Mouse (Mus musculus): Measurements from ENCODE around the gene H13. TPM values are rescaled to one million over a fixed set of nuclear protein-coding genes. Genes with fewer than 3 reads are reported as not detected.
A peak's percentile ranks its signal among the peaks of the same experiment; 100 is the strongest.

The H13 gene
- polyA plus RNA-seq, 1 experiment from 2014 or later, result 88.6 TPM

DNA sequence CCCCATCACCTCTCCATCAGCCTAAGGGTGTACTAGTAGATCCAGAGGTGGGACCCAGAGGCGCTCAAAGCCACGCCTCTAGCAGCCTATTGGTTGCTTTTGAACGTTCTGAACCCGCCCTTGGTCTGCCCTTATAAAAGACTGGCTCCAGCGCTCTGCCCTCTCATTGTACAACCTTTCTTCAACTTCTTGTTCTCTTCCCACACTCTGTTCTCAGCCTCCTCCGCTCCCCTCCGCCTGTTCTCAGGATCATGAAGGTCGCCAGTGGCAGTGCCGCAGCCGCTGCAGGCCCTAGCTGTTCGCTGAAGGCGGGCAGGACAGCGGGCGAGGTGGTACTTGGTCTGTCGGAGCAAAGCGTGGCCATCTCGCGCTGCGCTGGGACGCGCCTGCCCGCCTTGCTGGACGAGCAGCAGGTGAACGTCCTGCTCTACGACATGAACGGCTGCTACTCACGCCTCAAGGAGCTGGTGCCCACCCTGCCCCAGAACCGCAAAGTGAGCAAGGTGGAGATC is 66.9 kb downstream of the H13 start, which contains the start of gene Id1:
Gene Id1, plus strand, starts transcription at position 162 of the 512 bp plus-strand sequence.
- H3K4me2 ChIP-seq, result peak within 1 kb of the TSS; percentile 95
- H3K4me3 ChIP-seq (ENCODE audit: low read depth, low read length), result peak within 1 kb of the TSS; percentile 78
- no peaks in the 10 kb centered on the region for H3K9me3 ChIP-seq (ENCODE audit: control insufficient read depth, low read length)
- peak; percentile 76 for ATAC-seq (replicated peaks; ENCODE audit: low FRiP score)
- H3K9ac ChIP-seq (ENCODE audit: low read depth, low read length), result peak within 1 kb of the TSS; percentile 87
- peaks cover 55% of the 10 kb centered on the region for H3K4me1 ChIP-seq (replicated peaks; ENCODE audit: control insufficient read depth, insufficient read depth, low read length)
- DNase-seq (ENCODE audit: low spot score), result peak; percentile 94
- H3K36me3 ChIP-seq (ENCODE audit: control insufficient read depth, insufficient read depth, low read length), result no peaks in the 10 kb centered on the region
- WGBS, result under 1% methylated on average over 28 of the region's 28 CpGs
- H3K27ac ChIP-seq (ENCODE audit: low read depth, low read length), result peak within 1 kb of the TSS; percentile 93
- no peaks in the 10 kb centered on the region for H3K27me3 ChIP-seq (replicated peaks; ENCODE audit: control insufficient read depth, insufficient read depth, low read length)

DNA sequence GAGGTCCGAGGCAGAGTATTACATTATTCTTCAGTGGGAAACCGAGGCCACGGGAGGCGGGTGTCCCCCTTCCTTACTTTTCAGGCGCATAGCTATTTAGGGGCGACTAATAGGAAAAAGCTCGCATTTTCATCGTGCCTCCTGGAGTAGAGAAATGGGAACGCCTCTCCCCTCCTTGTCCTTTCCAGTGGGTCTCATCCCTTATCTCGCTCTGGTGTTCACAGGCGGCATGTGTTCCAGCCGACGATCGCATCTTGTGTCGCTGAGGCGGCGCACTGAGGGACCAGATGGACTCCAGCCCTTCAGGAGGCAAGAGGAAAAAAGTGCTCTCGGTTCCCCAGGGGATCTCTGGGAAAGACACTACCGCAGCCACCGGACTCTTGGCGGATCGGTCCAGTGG is 67.5 kb downstream of the H13 start:
- Histone ChIP-seq H3K36me3 (ENCODE audit: control insufficient read depth, insufficient read depth, low read length) (no peaks in the 10 kb centered on the region), H3K4me2 (peak overlapping the region; percentile 95), H3K27ac (ENCODE audit: low read depth, low read length) (peak overlapping the region; percentile 93), H3K9ac (ENCODE audit: low read depth, low read length) (peak overlapping the region; percentile 87), H3K9me3 (ENCODE audit: control insufficient read depth, low read length) (no peaks in the 10 kb centered on the region), H3K4me1 (replicated peaks; ENCODE audit: control insufficient read depth, insufficient read depth, low read length) (peaks cover 61% of the 10 kb centered on the region), H3K4me3 (ENCODE audit: low read depth, low read length) (peak overlapping the region; percentile 78), H3K27me3 (replicated peaks; ENCODE audit: control insufficient read depth, insufficient read depth, low read length) (no peaks in the 10 kb centered on the region)
- DNase-seq (ENCODE audit: low spot score) (peak; percentile 73), ATAC-seq (replicated peaks; ENCODE audit: low FRiP score) (no peak)
- WGBS, result under 1% methylated on average over 22 of the region's 22 CpGs

DNA sequence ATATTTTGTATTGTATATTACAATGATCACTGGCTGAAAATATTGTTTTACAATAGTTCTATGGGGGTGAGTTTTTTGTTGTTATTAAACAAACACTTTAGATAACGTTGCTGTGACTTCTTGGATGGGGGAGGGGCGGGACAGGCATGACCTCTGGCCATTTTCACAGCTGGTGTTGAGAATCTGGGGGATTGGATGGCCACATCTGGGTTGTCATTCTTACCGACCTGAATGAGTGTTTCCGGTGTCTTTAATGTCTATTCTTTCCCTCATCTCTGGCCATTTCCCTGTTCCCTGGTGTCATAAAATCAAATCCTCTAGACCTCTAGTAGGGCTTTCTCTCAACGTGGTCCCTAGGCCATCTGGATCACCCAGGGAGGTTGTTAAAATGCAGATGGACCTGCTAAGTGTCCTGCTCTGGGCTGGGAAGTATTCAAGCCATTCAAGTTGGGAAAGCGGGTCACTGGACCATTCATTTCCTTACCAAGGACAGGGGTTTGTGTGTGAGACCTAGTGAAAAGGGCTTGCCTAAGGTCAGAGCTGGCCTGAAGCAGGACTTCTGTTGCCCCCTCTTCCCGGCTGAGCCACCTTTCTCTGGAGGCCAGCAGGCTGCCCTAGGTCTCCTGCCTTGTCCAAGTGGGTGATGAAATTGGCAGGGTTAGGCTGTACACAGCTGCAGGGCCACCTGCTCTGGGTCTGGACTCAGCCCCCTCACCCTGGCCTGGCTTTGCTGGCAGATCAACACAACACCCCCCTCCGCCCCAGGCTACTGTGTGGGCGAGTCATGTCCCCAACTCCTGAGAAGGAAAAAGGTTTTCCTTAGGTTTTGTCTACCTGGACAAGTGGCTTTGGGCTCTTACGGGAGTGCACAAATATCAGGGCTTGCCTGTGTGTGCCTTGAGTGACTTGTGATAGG is 68.3 kb downstream of the H13 start:
- ATAC-seq (replicated peaks; ENCODE audit: low FRiP score) (no peak), DNase-seq (ENCODE audit: low spot score) (no peak)
- Histone ChIP-seq H3K27ac (ENCODE audit: low read depth, low read length) (peak overlapping the region; percentile 93), H3K4me1 (replicated peaks; ENCODE audit: control insufficient read depth, insufficient read depth, low read length) (peaks cover 68% of the 10 kb centered on the region), H3K4me2 (peak overlapping the region; percentile 95), H3K27me3 (replicated peaks; ENCODE audit: control insufficient read depth, insufficient read depth, low read length) (no peaks in the 10 kb centered on the region), H3K36me3 (ENCODE audit: control insufficient read depth, insufficient read depth, low read length) (no peaks in the 10 kb centered on the region), H3K4me3 (ENCODE audit: low read depth, low read length) (peak overlapping the region; percentile 78), H3K9ac (ENCODE audit: low read depth, low read length) (peak overlapping the region; percentile 87), H3K9me3 (ENCODE audit: control insufficient read depth, low read length) (no peaks in the 10 kb centered on the region)
- 12% methylated on average over 10 of the region's 10 CpGs for WGBS

DNA sequence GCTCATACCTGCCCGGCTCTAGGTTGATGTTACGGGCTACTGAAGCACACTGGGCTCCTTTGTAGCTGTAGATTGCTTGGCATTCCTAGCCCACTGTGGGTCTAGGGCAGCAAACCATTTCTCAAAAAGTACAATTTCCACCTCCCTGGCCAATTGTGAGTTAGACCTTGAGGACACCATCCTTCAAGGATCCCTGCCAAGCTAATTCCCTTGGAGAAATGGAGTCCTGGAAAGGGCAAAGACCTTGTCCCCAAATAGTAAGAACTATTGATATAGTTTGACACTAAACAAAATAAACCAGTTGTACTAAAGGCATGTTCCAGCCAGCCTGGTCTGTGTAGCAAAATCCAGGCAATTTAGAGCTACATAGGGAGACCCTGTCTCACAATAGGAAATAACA is 69.1 kb downstream of the H13 start:
- Histone ChIP-seq H3K9me3 (ENCODE audit: control insufficient read depth, low read length) (no peaks in the 10 kb centered on the region), H3K4me2 (peak overlapping the region; percentile 95), H3K27ac (ENCODE audit: low read depth, low read length) (peak overlapping the region; percentile 93), H3K9ac (ENCODE audit: low read depth, low read length) (peak overlapping the region; percentile 87), H3K27me3 (replicated peaks; ENCODE audit: control insufficient read depth, insufficient read depth, low read length) (no peaks in the 10 kb centered on the region), H3K36me3 (ENCODE audit: control insufficient read depth, insufficient read depth, low read length) (no peaks in the 10 kb centered on the region), H3K4me3 (ENCODE audit: low read depth, low read length) (peak overlapping the region; percentile 78), H3K4me1 (replicated peaks; ENCODE audit: control insufficient read depth, insufficient read depth, low read length) (peaks cover 69% of the 10 kb centered on the region)
- ATAC-seq (replicated peaks; ENCODE audit: low FRiP score) (no peak), DNase-seq (ENCODE audit: low spot score) (no peak)
- 48% methylated on average over 2 of the region's 2 CpGs for WGBS

DNA sequence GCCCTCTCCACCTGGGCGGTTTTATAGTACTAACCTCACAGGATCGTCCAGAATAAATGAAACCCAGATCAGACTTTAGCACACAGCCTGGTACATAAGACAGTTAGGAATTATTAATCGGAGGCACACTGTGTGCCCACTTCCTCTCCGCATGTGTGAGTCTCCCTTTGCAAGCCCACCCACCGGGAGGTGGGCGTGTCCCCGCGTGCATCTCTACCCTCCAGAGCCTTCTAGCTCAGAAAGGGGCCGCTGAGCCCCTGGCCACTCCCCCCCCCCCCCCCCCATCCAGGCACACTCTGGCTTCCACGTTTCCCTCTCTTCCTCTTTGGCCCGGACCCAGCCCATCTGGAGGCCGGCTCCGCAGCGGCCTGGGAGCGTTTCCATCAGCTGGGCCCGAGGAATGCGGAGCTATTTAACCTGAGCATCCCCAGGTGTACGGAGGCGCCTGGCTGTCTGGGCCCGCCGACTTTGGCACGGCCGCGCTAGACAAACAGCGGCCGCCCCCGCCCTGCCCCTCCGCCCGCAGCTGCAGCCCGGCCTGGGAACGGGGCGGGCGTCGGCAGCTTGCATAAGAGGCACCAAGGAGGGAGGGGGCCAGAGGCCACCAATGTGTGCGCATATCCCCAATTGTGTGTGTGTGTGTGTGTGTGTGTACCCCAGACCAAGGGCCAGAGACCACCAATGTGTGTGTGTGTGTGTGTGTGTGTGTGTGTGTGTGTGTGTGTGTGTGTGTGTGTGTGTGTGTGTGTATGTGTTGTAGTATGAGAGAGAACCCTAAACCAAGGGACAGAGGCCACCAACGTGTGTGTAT is 70.0 kb downstream of the H13 start:
- peak overlapping the region; percentile 71 for H3K9ac ChIP-seq (ENCODE audit: low read depth, low read length)
- H3K4me2 ChIP-seq, result peak overlapping the region; percentile 95
- WGBS, result 2% methylated on average over 32 of the region's 36 CpGs
- no peaks in the 10 kb centered on the region for H3K9me3 ChIP-seq (ENCODE audit: control insufficient read depth, low read length)
- DNase-seq (ENCODE audit: low spot score) (peak; percentile 81), ATAC-seq (replicated peaks; ENCODE audit: low FRiP score) (peak; percentile 58)
- H3K36me3 ChIP-seq (ENCODE audit: control insufficient read depth, insufficient read depth, low read length), result no peaks in the 10 kb centered on the region
- H3K4me3 ChIP-seq (ENCODE audit: low read depth, low read length), result peak overlapping the region; percentile 78
- H3K27me3 ChIP-seq (replicated peaks; ENCODE audit: control insufficient read depth, insufficient read depth, low read length), result no peaks in the 10 kb centered on the region
- peak overlapping the region; percentile 93 for H3K27ac ChIP-seq (ENCODE audit: low read depth, low read length)
- H3K4me1 ChIP-seq (replicated peaks; ENCODE audit: control insufficient read depth, insufficient read depth, low read length), result peaks cover 66% of the 10 kb centered on the region

DNA sequence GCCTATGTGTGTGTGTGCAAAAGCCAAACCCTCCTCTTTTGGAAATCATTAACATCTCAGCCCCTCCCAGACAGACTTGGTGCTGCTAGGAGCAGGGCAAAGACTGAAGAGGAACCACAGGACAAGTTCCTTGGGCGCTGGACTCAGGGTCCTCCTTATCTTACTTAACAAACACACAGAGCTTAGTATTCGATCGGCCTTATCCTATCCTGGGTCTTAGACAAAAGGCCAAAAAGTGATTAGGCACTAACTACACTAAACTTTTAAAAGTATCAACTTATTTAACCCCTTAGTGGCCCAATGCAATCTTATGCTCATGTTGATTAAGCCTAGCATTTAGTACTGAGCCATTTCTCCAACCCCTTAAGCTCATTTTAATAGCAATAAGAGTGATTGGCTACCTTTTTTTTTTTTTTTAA is 70.6 kb downstream of the H13 start:
- Histone ChIP-seq H3K9me3 (ENCODE audit: control insufficient read depth, low read length) (no peaks in the 10 kb centered on the region), H3K4me2 (peak overlapping the region; percentile 95), H3K9ac (ENCODE audit: low read depth, low read length) (peak overlapping the region; percentile 71), H3K36me3 (ENCODE audit: control insufficient read depth, insufficient read depth, low read length) (no peaks in the 10 kb centered on the region), H3K4me3 (ENCODE audit: low read depth, low read length) (peak overlapping the region; percentile 78), H3K4me1 (replicated peaks; ENCODE audit: control insufficient read depth, insufficient read depth, low read length) (peaks cover 61% of the 10 kb centered on the region), H3K27ac (ENCODE audit: low read depth, low read length) (peak overlapping the region; percentile 93), H3K27me3 (replicated peaks; ENCODE audit: control insufficient read depth, insufficient read depth, low read length) (no peaks in the 10 kb centered on the region)
- ATAC-seq (replicated peaks; ENCODE audit: low FRiP score), result peak; percentile 60
- WGBS, result 5% methylated on average over 3 of the region's 3 CpGs
- DNase-seq (ENCODE audit: low spot score), result peak; percentile 57

DNA sequence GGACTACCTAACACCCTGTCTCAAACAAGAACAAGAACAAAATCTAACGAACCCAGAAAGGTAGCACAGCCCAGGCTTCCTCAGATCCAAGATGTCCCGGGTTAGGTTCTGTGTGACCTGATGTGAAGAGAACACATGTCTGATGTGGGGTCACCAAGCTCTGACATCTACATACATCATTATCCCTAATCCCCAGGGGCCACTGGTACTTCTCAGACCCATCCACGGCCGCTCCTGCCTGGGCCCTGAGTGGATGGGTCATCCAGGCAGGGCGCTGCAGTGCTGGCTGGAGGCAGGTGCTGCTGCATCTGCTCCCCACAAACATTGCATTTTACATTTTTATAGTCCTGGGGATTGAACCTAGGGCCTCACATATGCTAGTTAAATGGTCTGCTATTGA is 71.2 kb downstream of the H13 start:
- no peak overlapping the region for H3K4me3 ChIP-seq (ENCODE audit: low read depth, low read length)
- 59% methylated on average over 5 of the region's 5 CpGs for WGBS
- H3K27ac ChIP-seq (ENCODE audit: low read depth, low read length), result peak overlapping the region; percentile 93
- peaks cover 56% of the 10 kb centered on the region for H3K4me1 ChIP-seq (replicated peaks; ENCODE audit: control insufficient read depth, insufficient read depth, low read length)
- ATAC-seq (replicated peaks; ENCODE audit: low FRiP score) (no peak), DNase-seq (ENCODE audit: low spot score) (no peak)
- no peaks in the 10 kb centered on the region for H3K9me3 ChIP-seq (ENCODE audit: control insufficient read depth, low read length)
- H3K9ac ChIP-seq (ENCODE audit: low read depth, low read length), result no peak overlapping the region
- H3K27me3 ChIP-seq (replicated peaks; ENCODE audit: control insufficient read depth, insufficient read depth, low read length), result no peaks in the 10 kb centered on the region
- H3K4me2 ChIP-seq, result peak overlapping the region; percentile 95
- no peaks in the 10 kb centered on the region for H3K36me3 ChIP-seq (ENCODE audit: control insufficient read depth, insufficient read depth, low read length)

DNA sequence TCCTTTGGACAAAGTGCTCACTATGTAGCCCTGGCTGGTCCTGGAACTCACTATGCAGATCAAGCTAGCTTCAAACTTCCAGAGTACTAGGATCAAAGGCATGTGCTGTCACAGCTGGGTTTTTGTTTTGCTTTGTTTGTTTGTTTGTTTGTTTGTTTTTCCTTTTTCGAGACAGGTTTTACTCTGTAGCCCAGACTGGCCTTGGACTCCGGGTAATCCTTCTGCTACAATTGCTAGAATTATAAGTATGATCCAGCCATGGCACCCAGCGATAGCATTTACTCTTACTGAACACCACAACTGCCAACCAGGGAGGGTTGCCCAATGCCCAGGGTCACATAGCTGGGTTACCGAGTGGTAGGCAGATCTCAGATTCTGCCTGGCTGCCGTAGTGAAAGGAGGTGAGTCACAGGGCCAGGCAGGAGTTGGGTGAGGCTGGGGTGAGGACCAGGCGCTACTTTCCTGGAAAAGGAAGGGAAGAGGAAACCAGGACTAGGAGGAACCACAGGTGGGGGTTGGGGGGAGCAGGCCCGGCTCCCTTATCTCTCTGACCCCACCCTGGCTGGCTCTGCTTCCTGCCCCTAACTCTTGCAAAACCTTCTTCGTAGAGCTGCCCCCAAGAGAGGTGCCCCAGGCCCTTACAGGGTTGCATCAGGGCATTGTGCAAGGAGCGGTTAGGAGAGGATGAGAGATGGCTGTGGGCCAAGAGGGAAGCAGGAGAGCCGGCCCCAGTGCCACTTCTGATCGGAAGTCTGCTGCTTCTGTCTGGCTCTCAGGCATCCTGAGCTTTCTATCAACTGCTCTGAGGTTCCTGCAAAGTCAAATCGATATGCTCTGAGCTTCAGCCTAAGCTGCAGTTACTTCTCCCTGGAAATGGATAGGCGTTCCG is 72.1 kb downstream of the H13 start:
- peak overlapping the region; percentile 61 for H3K4me2 ChIP-seq
- peak overlapping the region; percentile 93 for H3K27ac ChIP-seq (ENCODE audit: low read depth, low read length)
- H3K27me3 ChIP-seq (replicated peaks; ENCODE audit: control insufficient read depth, insufficient read depth, low read length), result no peaks in the 10 kb centered on the region
- peak overlapping the region; percentile 55 for H3K9ac ChIP-seq (ENCODE audit: low read depth, low read length)
- peak; percentile 73 for DNase-seq (ENCODE audit: low spot score)
- peak overlapping the region; percentile 20 for H3K4me3 ChIP-seq (ENCODE audit: low read depth, low read length)
- 15% methylated on average over 13 of the region's 14 CpGs for whole genome bisulfite sequencing
- no peaks in the 10 kb centered on the region for H3K36me3 ChIP-seq (ENCODE audit: control insufficient read depth, insufficient read depth, low read length)
- peaks cover 52% of the 10 kb centered on the region for H3K4me1 ChIP-seq (replicated peaks; ENCODE audit: control insufficient read depth, insufficient read depth, low read length)
- H3K9me3 ChIP-seq (ENCODE audit: control insufficient read depth, low read length), result no peaks in the 10 kb centered on the region
- peak; percentile 21 for ATAC-seq (replicated peaks; ENCODE audit: low FRiP score)

Measured in liver, embryonic 11.5 days (tissue).